Mouse (Mus musculus): ENCODE results near the gene Plac9b. TPM values are rescaled to one million over a fixed set of nuclear protein-coding genes. Genes with fewer than 3 reads are reported as not detected.
"Not testable (repeated sequence)": the region's sequence is repeated elsewhere in the genome, so short reads cannot be mapped to it uniquely, and the experiment has no call there.

The Plac9b gene
- polyA plus RNA-seq, 1 experiment from 2014 or later, result 2.3 TPM

GRCm38 (mm10) chr14:26161156-26161555 lies 21.1 kb downstream of the Plac9b start:
- WGBS, result no CpG with 5 or more reads among the region's 9 CpGs
- H3K36me3 ChIP-seq (ENCODE audit: poor library complexity, severe bottlenecking), result not testable (repeated sequence)

GRCm38 (mm10) chr14:26156032-26156431 lies 26.2 kb downstream of the Plac9b start:
- not testable (repeated sequence) for H3K4me1 ChIP-seq; H3K36me3 ChIP-seq (ENCODE audit: poor library complexity, severe bottlenecking); H3K27ac ChIP-seq; H3K4me3 ChIP-seq; H3K9ac ChIP-seq; H3K27me3 ChIP-seq; H3K9me3 ChIP-seq (replicated peaks); H3K4me2 ChIP-seq; ATAC-seq
- no CpG with 5 or more reads among the region's 7 CpGs for WGBS

More at GRCm38 (mm10) chr14:26161156-26161555, 21.1 kb downstream of the Plac9b start:
- not testable (repeated sequence) for H3K4me1 ChIP-seq; H3K4me3 ChIP-seq; H3K27me3 ChIP-seq; ATAC-seq; H3K4me2 ChIP-seq; H3K9ac ChIP-seq; H3K9me3 ChIP-seq (replicated peaks); H3K27ac ChIP-seq

- no CpG with 5 or more reads among the region's 2 CpGs for WGBS
- H3K9me3 ChIP-seq (replicated peaks); H3K4me1 ChIP-seq; ATAC-seq; H3K27me3 ChIP-seq; H3K4me3 ChIP-seq; H3K36me3 ChIP-seq (ENCODE audit: poor library complexity, severe bottlenecking); H3K4me2 ChIP-seq; H3K27ac ChIP-seq; H3K9ac ChIP-seq: not testable (repeated sequence)
These were observed 35.2 kb downstream of the Plac9b start for GRCm38 (mm10) chr14:26147095-26147494.

GRCm38 (mm10) chr14:26119095-26119494 lies 63.2 kb downstream of the Plac9b start:
- H3K27ac ChIP-seq; H3K36me3 ChIP-seq (ENCODE audit: poor library complexity, severe bottlenecking); H3K9me3 ChIP-seq (replicated peaks); H3K27me3 ChIP-seq; ATAC-seq; H3K4me2 ChIP-seq; H3K4me3 ChIP-seq; H3K9ac ChIP-seq; H3K4me1 ChIP-seq: not testable (repeated sequence)
- WGBS, result no CpG with 5 or more reads among the region's 7 CpGs

GRCm38 (mm10) chr14:26118550-26119000 lies 63.7 kb downstream of the Plac9b start:
- not testable (repeated sequence) for H3K9me3 ChIP-seq (replicated peaks); H3K36me3 ChIP-seq (ENCODE audit: poor library complexity, severe bottlenecking); H3K4me2 ChIP-seq; H3K4me3 ChIP-seq; H3K27ac ChIP-seq; H3K27me3 ChIP-seq; H3K4me1 ChIP-seq; H3K9ac ChIP-seq
- WGBS, result no CpG with 5 or more reads among the region's 18 CpGs
- peak; percentile 87 for ATAC-seq

GRCm38 (mm10) chr14:26118150-26118549 lies 64.1 kb downstream of the Plac9b start, which contains the start of gene Duxbl2:
TSS of gene Duxbl2 (plus strand) at chr14:26118349.
- not testable (repeated sequence) for H3K27me3 ChIP-seq; H3K27ac ChIP-seq; H3K9me3 ChIP-seq (replicated peaks); H3K4me3 ChIP-seq; H3K36me3 ChIP-seq (ENCODE audit: poor library complexity, severe bottlenecking); H3K9ac ChIP-seq; H3K4me2 ChIP-seq; H3K4me1 ChIP-seq
- ATAC-seq, result peak; percentile 41; the same call in 1 of the 2 replicates
- no CpG with 5 or more reads among the region's 7 CpGs for WGBS

Other genes starting within 250 kb of the Plac9b start
- gene Cphx1, start 244.2 kb downstream of the Plac9b start, polyA plus RNA-seq (2015; fragmentation: Nextera tagmentation; extraction: Ambion mirVana), result not detected in 2 replicates
- gene Duxbl1, start 203.9 kb downstream of the Plac9b start, polyA plus RNA-seq (2015; fragmentation: Nextera tagmentation; extraction: Ambion mirVana), result 3.5 and 4.1 TPM in 2 replicates
- gene Gm9780, start 139.8 kb downstream of the Plac9b start, polyA plus RNA-seq (2015; fragmentation: Nextera tagmentation; extraction: Ambion mirVana), result 4.4 and 4.6 TPM in 2 replicates
- gene Tmem254c, start 115.1 kb downstream of the Plac9b start, polyA plus RNA-seq (2015; fragmentation: Nextera tagmentation; extraction: Ambion mirVana), result 13.1 and 14.4 TPM in 2 replicates
- gene Cphx2, start 101.0 kb downstream of the Plac9b start, polyA plus RNA-seq (2015; fragmentation: Nextera tagmentation; extraction: Ambion mirVana), result not detected in 2 replicates
- not detected in 2 replicates for gene Cphx3, start 100.2 kb downstream of the Plac9b start, polyA plus RNA-seq (2015; fragmentation: Nextera tagmentation; extraction: Ambion mirVana)
- gene Duxbl2, start 64.1 kb downstream of the Plac9b start, polyA plus RNA-seq (2015; fragmentation: Nextera tagmentation; extraction: Ambion mirVana), result 0.45 TPM in 1 of 2 replicates, not detected in the other
- 14.4 and 17.2 TPM in 2 replicates for gene Tmem254b, start 24.6 kb upstream of the Plac9b start, polyA plus RNA-seq (2015; fragmentation: Nextera tagmentation; extraction: Ambion mirVana)
- 4.6 and 4.7 TPM in 2 replicates for gene Duxbl3, start 75.5 kb upstream of the Plac9b start, polyA plus RNA-seq (2015; fragmentation: Nextera tagmentation; extraction: Ambion mirVana)

All from forebrain, embryonic 13.5 days (tissue).